Mouse (Mus musculus) kidney, adult 2 months (tissue): ENCODE results near the gene Zfp759. TPM values are rescaled to one million over a fixed set of nuclear protein-coding genes. Genes with fewer than 3 reads are reported as not detected.
"Not testable (repeated sequence)": the region's sequence is repeated elsewhere in the genome, so short reads cannot be mapped to it uniquely, and the experiment has no call there.

ENCODE experiments used
- DNase-seq: peaks from one replicate; pipeline ENCODE4 v3.0.0; 2021
- H3K27ac ChIP-seq: fragments of 200-500 bp; 2 replicates; pipeline ENCODE4 v1.5.1; 2012; ENCODE audit warnings: low read depth, low read length, control low read depth, inconsistent platforms; ENCODE audit not compliant: insufficient read depth
- H3K27me3 ChIP-seq: fragments of 200-500 bp; replicated peaks from 2 replicates; pipeline ENCODE4 v1.6.1; 2012; ENCODE audit warnings: mild to moderate bottlenecking, moderate library complexity, low read length, inconsistent platforms; ENCODE audit not compliant: control insufficient read depth, insufficient read depth
- H3K36me3 ChIP-seq: fragments of 200-500 bp; 2 replicates; pipeline ENCODE4 v1.6.1; 2012; ENCODE audit warnings: mild to moderate bottlenecking, moderate library complexity, low read length, inconsistent platforms; ENCODE audit not compliant: control insufficient read depth, insufficient read depth
- H3K4me1 ChIP-seq: fragments of 200-500 bp; 2 replicates; pipeline ENCODE4 v1.6.1; 2011; ENCODE audit warnings: low read length; ENCODE audit not compliant: control insufficient read depth, insufficient read depth
- H3K4me3 ChIP-seq: fragments of 200-500 bp; 2 replicates; pipeline ENCODE4 v1.5.1; 2011; ENCODE audit warnings: mild to moderate bottlenecking, low read depth, low read length, control low read depth; ENCODE audit not compliant: insufficient read depth
- CTCF ChIP-seq: fragments of 200-500 bp; conservative IDR thresholded peaks from 2 replicates; pipeline ENCODE4 v1.5.1; 2011; ENCODE audit warnings: low read depth, mild to moderate bottlenecking, control low read depth, low read length, moderate library complexity, mixed read lengths; ENCODE audit not compliant: insufficient read depth, insufficient read length
- POLR2A ChIP-seq: fragments of 200-500 bp; IDR thresholded peaks from one replicate; pipeline ENCODE4 v1.6.1; 2011; ENCODE audit warnings: low read depth, low read length, control low read depth
- WGBS: fragments of 180-500 bp; shearing (Covaris S2); methylation state at CpG from one replicate; pipeline ENCODE4 v1.1.7; 2018; 5-methylcytosine and 5-hydroxymethylcytosine counted together
- polyA plus RNA-seq: library from polyadenylated mRNA; depleted of rRNA; stranded (reverse); fragments of >200 nt; gene quantifications from 2 replicates; pipeline ENCODE4 v1.2.3, GENCODE M21; 2012; rRNA removed

The Zfp759 gene
- polyA plus RNA-seq, 1 experiment, result 0.39 TPM

- no peaks in the 10 kb centered on the region for H3K36me3 ChIP-seq
- peak overlapping the region; percentile 77 for H3K4me3 ChIP-seq
- no peaks in the 10 kb centered on the region for H3K4me1 ChIP-seq
- TF ChIP-seq POLR2A, result no peak
- no peak for TF ChIP-seq CTCF
- peak; percentile 91 for DNase-seq
- H3K27ac ChIP-seq, result no peak overlapping the region
- H3K27me3 ChIP-seq, result no peaks in the 10 kb centered on the region
- WGBS, result 1% methylated on average over 18 of the region's 18 CpGs
Measured at GRCm38 (mm10) chr13:67128038-67128721, 6.7 kb downstream of the Zfp759 start.

- not testable (repeated sequence) for H3K27ac ChIP-seq, H3K4me3 ChIP-seq, H3K4me1 ChIP-seq, H3K36me3 ChIP-seq, H3K27me3 ChIP-seq, DNase-seq
- 55% methylated on average over 4 of the region's 4 CpGs for WGBS
Measured at GRCm38 (mm10) chr13:67166122-67166521, 44.7 kb downstream of the Zfp759 start.

GRCm38 (mm10) chr13:67172991-67173722 lies 51.7 kb downstream of the Zfp759 start, which contains the start of gene Rsl1:
Rsl1 (plus strand) TSS chr13:67173182.
- not testable (repeated sequence) for H3K36me3 ChIP-seq, H3K27me3 ChIP-seq, H3K4me1 ChIP-seq
- WGBS, result under 1% methylated on average over 17 of the region's 17 CpGs
- Histone ChIP-seq H3K4me3 (peak within 1 kb of the TSS; percentile 97), H3K27ac (peak within 1 kb of the TSS; percentile 66)
- DNase-seq, result peak; percentile 91

- H3K27me3 ChIP-seq, result no peaks in the 10 kb centered on the region
- no peak for DNase-seq
- TF ChIP-seq CTCF (no peak), POLR2A (no peak)
- peaks cover 3% of the 10 kb centered on the region; the same call in 1 of the 2 replicates for H3K4me1 ChIP-seq
- WGBS, result 16% methylated on average over 5 of the region's 5 CpGs
- peak overlapping the region; percentile 97; the same call in 1 of the 2 replicates for H3K4me3 ChIP-seq
- H3K36me3 ChIP-seq, result no peaks in the 10 kb centered on the region
- H3K27ac ChIP-seq, result no peak overlapping the region
Measured at GRCm38 (mm10) chr13:67173723-67174055, 52.2 kb downstream of the Zfp759 start.

Other genes with a start within 250 kb of the Zfp759 start
- 0.75 and 1.2 TPM in 2 replicates for gene Gm10767, start 216.7 kb upstream of the Zfp759 start, polyA plus RNA-seq
- gene Zfp712, start 60.5 kb upstream of the Zfp759 start, polyA plus RNA-seq, result 0.16 and 0.19 TPM in 2 replicates
- 0.15 and 0.48 TPM in 2 replicates for gene Zfp708, start 23.7 kb upstream of the Zfp759 start, polyA plus RNA-seq
- gene Gm28557, start 13.1 kb upstream of the Zfp759 start, polyA plus RNA-seq, result 4.0 and 5.0 TPM in 2 replicates
- gene Rslcan18, start 5.4 kb upstream of the Zfp759 start, polyA plus RNA-seq, result 0.31 and 0.53 TPM in 2 replicates
- 2.4 and 3.0 TPM in 2 replicates for gene Rsl1, start 51.5 kb downstream of the Zfp759 start, polyA plus RNA-seq
- 0.12 and 0.36 TPM in 2 replicates for gene Zfp455, start 72.8 kb downstream of the Zfp759 start, polyA plus RNA-seq
- gene Zfp458, start 156.8 kb downstream of the Zfp759 start, polyA plus RNA-seq, result 0.53 and 0.61 TPM in 2 replicates
- 2.0 and 2.1 TPM in 2 replicates for gene Zfp457, start 184.8 kb downstream of the Zfp759 start, polyA plus RNA-seq
- 0.65 and 0.78 TPM in 2 replicates for gene Zfp595, start 210.9 kb downstream of the Zfp759 start, polyA plus RNA-seq
- 0.20 TPM in 1 of 2 replicates, not detected in the other for gene Gm28044, start 238.9 kb downstream of the Zfp759 start, polyA plus RNA-seq
- 0.23 and 0.47 TPM in 2 replicates for gene Zfp953, start 238.9 kb downstream of the Zfp759 start, polyA plus RNA-seq